Mouse (Mus musculus) MEL (cell line): ENCODE data around the gene Hmox2. TPM values are rescaled to one million over a fixed set of nuclear protein-coding genes. Genes with fewer than 3 reads are reported as not detected.
"Not testable (repeated sequence)": the region's sequence is repeated elsewhere in the genome, so short reads cannot be mapped to it uniquely, and the experiment has no call there.

Experiments used
- DNase-seq: peaks from one replicate; pipeline ENCODE4 v3.0.0; 2011; ENCODE audit warnings: low read depth, low spot score
- H3K27ac ChIP-seq: 2 replicates; pipeline ENCODE4 v1.5.1; 2012; ENCODE audit warnings: low read depth, mild to moderate bottlenecking, control low read depth, low read length, moderate library complexity; ENCODE audit not compliant: control insufficient read depth
- H3K27me3 ChIP-seq, 2 experiments: fragments of 150-350 bp in 1 of 2; sonication (generic) in 1 of 2; 2 replicates each; pipeline ENCODE4 v1.6.1; 2012; ENCODE audit warnings: low read length in 2 of 2, mild to moderate bottlenecking in 2 of 2, improper control_type of control experiment in 1 of 2, moderate library complexity in 1 of 2; ENCODE audit not compliant: insufficient read depth in 2 of 2, control insufficient read depth in 1 of 2
- H3K36me3 ChIP-seq, 2 experiments: 2 replicates each; pipeline ENCODE4 v1.6.1; 2012 to 2014; ENCODE audit warnings: low read length in 2 of 2, improper control_type of control experiment in 1 of 2, inconsistent platforms in 1 of 2, mild to moderate bottlenecking in 1 of 2; ENCODE audit not compliant: insufficient read depth in 2 of 2, control insufficient read depth in 1 of 2
- H3K4me1 ChIP-seq, 2 experiments: fragments of 150-350 bp in 1 of 2; sonication (generic) in 1 of 2; 2 replicates each; pipeline ENCODE4 v1.6.1; 2012; ENCODE audit warnings: low read length in 2 of 2, improper control_type of control experiment in 1 of 2, mild to moderate bottlenecking in 1 of 2; ENCODE audit not compliant: insufficient read depth in 2 of 2, control insufficient read depth in 1 of 2
- H3K4me3 ChIP-seq, 2 experiments: fragments of 150-350 bp in 1 of 2; sonication (generic) in 1 of 2; 2 replicates each; pipeline ENCODE4 v1.5.1; 2012; ENCODE audit warnings: low read depth in 2 of 2, low read length in 2 of 2, mild to moderate bottlenecking in 2 of 2, moderate library complexity in 2 of 2, control low read depth in 1 of 2, improper control_type of control experiment in 1 of 2; ENCODE audit not compliant: control insufficient read depth in 1 of 2, insufficient read depth in 1 of 2
- H3K79me2 ChIP-seq: 2 replicates; pipeline ENCODE4 v1.6.1; 2012; ENCODE audit warnings: mild to moderate bottlenecking, low read length, moderate library complexity; ENCODE audit not compliant: control insufficient read depth, poor library complexity, insufficient read depth
- H3K9ac ChIP-seq: 2 replicates; pipeline ENCODE4 v1.6.1; 2012; ENCODE audit warnings: low read depth, mild to moderate bottlenecking, control low read depth, low read length, moderate library complexity; ENCODE audit not compliant: control insufficient read depth, poor library complexity, severe bottlenecking
- H3K9me3 ChIP-seq: fragments of 150-350 bp; sonication (generic); replicated peaks from 2 replicates; pipeline ENCODE4 v1.6.1; 2012; ENCODE audit warnings: mild to moderate bottlenecking, low read length, improper control_type of control experiment, moderate library complexity; ENCODE audit not compliant: insufficient read depth
- BHLHE40 ChIP-seq: IDR thresholded peaks from 2 replicates; pipeline ENCODE4 v1.6.1; 2012; ENCODE audit warnings: low read depth, mild to moderate bottlenecking, inconsistent platforms, low read length, improper control_type of control experiment, borderline replicate concordance
- CTCF ChIP-seq, 3 experiments: IDR thresholded peaks in 2 of 3; conservative IDR thresholded peaks in 1 of 3; 2 replicates each; pipeline ENCODE4 v1.5.1; 2011 to 2012; ENCODE audit warnings: low read length in 3 of 3, low read depth in 2 of 3, mild to moderate bottlenecking in 2 of 3, improper control_type of control experiment in 1 of 3, inconsistent platforms in 1 of 3, mixed read lengths in 1 of 3, moderate library complexity in 1 of 3; ENCODE audit not compliant: control insufficient read depth in 1 of 3, insufficient read depth in 1 of 3, poor library complexity in 1 of 3, severe bottlenecking in 1 of 3
- ETS1 ChIP-seq: IDR thresholded peaks from 2 replicates; pipeline ENCODE4 v1.6.1; 2012; ENCODE audit warnings: low read depth, mild to moderate bottlenecking, inconsistent platforms, low read length, improper control_type of control experiment, moderate library complexity
- GABPA ChIP-seq: IDR thresholded peaks from 2 replicates; pipeline ENCODE4 v1.6.1; 2012; ENCODE audit warnings: low read depth, mild to moderate bottlenecking, inconsistent platforms, low read length, improper control_type of control experiment, moderate library complexity
- HCFC1 ChIP-seq: IDR thresholded peaks from 2 replicates; pipeline ENCODE4 v1.6.1; 2012; ENCODE audit warnings: low read depth, mild to moderate bottlenecking, inconsistent platforms, low read length, improper control_type of control experiment, moderate library complexity
- KAT2A ChIP-seq: conservative IDR thresholded peaks from 2 replicates; pipeline ENCODE4 v1.6.1; 2012; ENCODE audit warnings: low read depth, low read length, improper control_type of control experiment, inconsistent platforms
- MAX ChIP-seq: IDR thresholded peaks from 2 replicates; pipeline ENCODE4 v1.6.1; 2011; ENCODE audit warnings: low read length, improper control_type of control experiment
- MEF2A ChIP-seq: IDR thresholded peaks from 2 replicates; pipeline ENCODE4 v1.6.1; 2014; ENCODE audit warnings: low read depth, mild to moderate bottlenecking, inconsistent platforms, low read length, improper control_type of control experiment; ENCODE audit not compliant: poor library complexity, insufficient replicate concordance, severe bottlenecking; ENCODE audit errors: extremely low read depth
- MXI1 ChIP-seq: IDR thresholded peaks from 2 replicates; pipeline ENCODE4 v1.6.1; 2011; ENCODE audit warnings: mild to moderate bottlenecking, low read depth, low read length, improper control_type of control experiment
- MYB ChIP-seq: IDR thresholded peaks from 2 replicates; pipeline ENCODE4 v1.6.1; 2011; ENCODE audit warnings: mild to moderate bottlenecking, low read depth, low read length, improper control_type of control experiment
- NRF1 ChIP-seq: IDR thresholded peaks from 2 replicates; pipeline ENCODE4 v1.6.1; 2014; ENCODE audit warnings: low read depth, mild to moderate bottlenecking, inconsistent platforms, low read length, improper control_type of control experiment, moderate library complexity; ENCODE audit not compliant: poor library complexity, insufficient read depth, severe bottlenecking
- POLR2A ChIP-seq, 2 experiments: IDR thresholded peaks; 2 replicates each; pipeline ENCODE4 v1.6.1; 2011 to 2012; ENCODE audit warnings: low read length in 2 of 2, mild to moderate bottlenecking in 2 of 2, control low read depth in 1 of 2, improper control_type of control experiment in 1 of 2, low read depth in 1 of 2, moderate library complexity in 1 of 2; ENCODE audit not compliant: control insufficient read depth in 1 of 2, insufficient read depth in 1 of 2, poor library complexity in 1 of 2
- POLR2AphosphoS5 ChIP-seq: IDR thresholded peaks from 2 replicates; pipeline ENCODE4 v1.6.1; 2012; ENCODE audit warnings: low read depth, borderline replicate concordance, mild to moderate bottlenecking, inconsistent platforms, low read length, moderate library complexity, mixed read lengths
- RAD21 ChIP-seq: IDR thresholded peaks from 2 replicates; pipeline ENCODE4 v1.6.1; 2011; ENCODE audit warnings: mild to moderate bottlenecking, low read depth, low read length, improper control_type of control experiment
- SMC3 ChIP-seq: IDR thresholded peaks from 2 replicates; pipeline ENCODE4 v1.6.1; 2011; ENCODE audit warnings: low read depth, low read length, improper control_type of control experiment
- ZC3H11A ChIP-seq: IDR thresholded peaks from 2 replicates; pipeline ENCODE4 v1.6.1; 2012; ENCODE audit warnings: low read depth, mild to moderate bottlenecking, inconsistent platforms, low read length, improper control_type of control experiment
- ZMIZ1 ChIP-seq: IDR thresholded peaks from 2 replicates; pipeline ENCODE4 v1.6.1; 2012; ENCODE audit warnings: low read depth, mild to moderate bottlenecking, inconsistent platforms, low read length, improper control_type of control experiment, moderate library complexity
- ZNF384 ChIP-seq: IDR thresholded peaks from 2 replicates; pipeline ENCODE4 v1.6.1; 2012; ENCODE audit warnings: low read depth, mild to moderate bottlenecking, inconsistent platforms, low read length, improper control_type of control experiment
- polyA plus RNA-seq, 2 experiments: library from polyadenylated mRNA; stranded (reverse) in 1 of 2; unstranded in 1 of 2; fragments of >175 nt in 1 of 2; fragments of >200 nt in 1 of 2; gene quantifications; 2 replicates each; pipeline versions ENCODE4 v1.2.1 to v1.2.4; 2012; ENCODE audit warnings: low replicate concordance in 2 of 2, low read depth in 1 of 2; ENCODE audit not compliant: insufficient read length in 2 of 2, insufficient read depth in 1 of 2, missing spikeins in 1 of 2
- total RNA-seq: library from RNA; depleted of rRNA; stranded (reverse); fragments of 300-350 nt; gene quantifications from 2 replicates; pipeline ENCODE4 v1.2.3, GENCODE M21; 2012

Hmox2 gene
- total and polyA plus RNA-seq, 3 experiments = 41.5 to 75.0 TPM; not detected in 1

DNA sequence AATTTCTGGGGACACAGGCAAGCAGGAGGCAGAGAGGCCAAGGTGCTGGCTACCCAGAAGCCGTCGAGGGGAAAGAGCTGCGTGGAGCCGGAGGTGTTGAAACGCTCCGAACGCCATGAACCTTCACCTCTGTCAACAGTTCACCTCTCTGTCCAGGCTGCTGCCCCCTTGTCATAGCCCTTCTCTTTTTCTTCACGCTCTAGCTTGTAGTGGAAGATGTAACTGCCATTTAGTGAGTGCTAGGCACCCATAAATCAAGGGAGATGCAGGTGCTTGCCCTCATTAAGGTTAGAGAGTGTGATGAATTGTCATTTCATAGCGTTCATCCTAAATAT is 41.7 kb upstream of the Hmox2 start:
- H3K36me3 ChIP-seq = peaks cover 7 to 35% of the 10 kb centered on the region in 2 experiments
- no peaks in the 10 kb centered on the region for H3K9me3 ChIP-seq
- TF ChIP-seq ZC3H11A = no peak
- peak; percentile 24; the same call in 1 of the 2 replicates for TF ChIP-seq MAX
- TF ChIP-seq CTCF (IDR thresholded peaks at IDR 0.05 in 2 of 3, conservative IDR thresholded peaks at IDR 0.05 in 1 of 3; ENCODE audit: control insufficient read depth in 1 of 3, insufficient read depth in 1 of 3, low read depth in 2 of 3, low read length in 3 of 3, poor library complexity in 1 of 3, severe bottlenecking in 1 of 3) = no peak
- H3K27ac ChIP-seq = peak overlapping the region; percentile 75
- peaks cover 0 to 11% of the 10 kb centered on the region in 2 experiments; a peak in 3 of 4 replicates for H3K4me1 ChIP-seq
- H3K27me3 ChIP-seq = no peaks in the 10 kb centered on the region
- peak overlapping the region; percentile 57 to 76 for H3K4me3 ChIP-seq
- peak overlapping the region; percentile 93 for H3K9ac ChIP-seq
- DNase-seq = no peak
- H3K79me2 ChIP-seq = peaks cover 27% of the 10 kb centered on the region

DNA sequence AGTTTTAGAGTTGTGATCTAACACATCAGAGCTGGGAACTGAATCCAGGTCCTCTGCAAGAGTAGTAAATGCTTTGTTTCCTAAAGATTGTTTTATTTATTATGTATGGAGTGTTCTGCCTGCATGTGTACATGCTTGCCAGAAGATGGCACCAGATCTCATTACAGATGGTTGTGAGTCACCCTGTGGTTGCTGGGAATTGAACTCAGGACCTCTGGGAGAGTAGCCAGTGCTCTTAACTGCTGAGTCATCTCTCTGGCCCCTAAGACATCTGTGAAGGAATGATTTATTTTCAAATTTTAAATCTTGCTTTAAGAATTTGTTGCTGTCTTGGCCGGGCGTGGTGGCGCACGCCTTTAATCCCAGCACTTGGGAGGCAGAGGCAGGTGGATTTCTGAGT is 36.8 kb upstream of the Hmox2 start:
- H3K27me3 ChIP-seq, H3K9ac ChIP-seq, H3K27ac ChIP-seq, H3K9me3 ChIP-seq: not testable (repeated sequence)
- peak; percentile 54 for DNase-seq
- H3K36me3 ChIP-seq = peaks cover 20 to 40% of the 10 kb centered on the region in 2 experiments
- peak; percentile 49 for TF ChIP-seq SMC3
- TF ChIP-seq RAD21 = peak; percentile 31
- TF ChIP-seq CTCF (IDR thresholded peaks at IDR 0.05 in 2 of 3, conservative IDR thresholded peaks at IDR 0.05 in 1 of 3; ENCODE audit: control insufficient read depth in 1 of 3, insufficient read depth in 1 of 3, low read depth in 2 of 3, low read length in 3 of 3, poor library complexity in 1 of 3, severe bottlenecking in 1 of 3) = peak; percentile 24 to 51 (median 28); a peak in 4 of 6 replicates
- TF ChIP-seq, all 39 proteins: peak for 3; not testable (repeated sequence) for 36
- not testable (repeated sequence) for H3K4me1 ChIP-seq, H3K4me3 ChIP-seq
- H3K79me2 ChIP-seq = peaks cover 23% of the 10 kb centered on the region

DNA sequence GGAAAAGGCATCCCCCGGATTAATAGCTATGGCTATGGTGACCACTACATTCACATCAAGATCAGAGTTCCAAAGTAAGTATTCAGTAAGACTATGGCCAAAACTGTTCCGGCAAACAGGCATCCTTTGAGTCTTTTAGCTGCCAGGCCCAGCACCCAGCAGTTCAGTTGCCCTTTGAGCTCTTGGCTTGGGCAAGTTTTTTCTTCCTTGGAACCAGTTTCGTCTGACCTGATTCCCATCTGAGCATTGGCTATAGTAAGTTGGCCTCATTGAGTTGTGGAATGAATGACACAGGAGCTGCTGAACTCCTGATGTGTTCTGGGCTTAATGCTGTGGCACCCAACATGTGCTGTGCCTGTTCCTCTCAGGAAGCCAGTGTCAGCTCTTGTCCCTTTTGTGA is 24.9 kb upstream of the Hmox2 start:
- TF ChIP-seq MEF2A (no peak), ZMIZ1 (no peak), MXI1 (no peak), NRF1 (no peak), ZNF384 (no peak), BHLHE40 (no peak), POLR2AphosphoS5 (no peak), POLR2A (IDR thresholded peaks at IDR 0.05; ENCODE audit: control insufficient read depth in 1 of 2, insufficient read depth in 1 of 2, low read depth in 1 of 2, low read length in 2 of 2, poor library complexity in 1 of 2) (no peak), HCFC1 (no peak), ETS1 (no peak), KAT2A (no peak), GABPA (no peak), MYB (no peak)
- TF ChIP-seq, all 39 proteins: peak for 0
- Histone ChIP-seq H3K4me3 (no peak overlapping the region), H3K79me2 (no peaks in the 10 kb centered on the region), H3K9me3 (no peaks in the 10 kb centered on the region), H3K36me3 (peaks cover 0 to 41% of the 10 kb centered on the region in 2 experiments; a peak in 2 of 4 replicates), H3K4me1 (no peaks in the 10 kb centered on the region), H3K27me3 (no peaks in the 10 kb centered on the region), H3K9ac (no peak overlapping the region), H3K27ac (no peak overlapping the region)
- no peak for DNase-seq
